Mouse (Mus musculus): ENCODE data around the gene Hist1h4h. TPM values are rescaled to one million over a fixed set of nuclear protein-coding genes. Genes with fewer than 3 reads are reported as not detected.
"Not testable (repeated sequence)": the region's sequence is repeated elsewhere in the genome, so short reads cannot be mapped to it uniquely, and the experiment has no call there.

Hist1h4h gene
- total RNA-seq, 2 experiments from 2014 or later = 329 to 333 TPM

DNA sequence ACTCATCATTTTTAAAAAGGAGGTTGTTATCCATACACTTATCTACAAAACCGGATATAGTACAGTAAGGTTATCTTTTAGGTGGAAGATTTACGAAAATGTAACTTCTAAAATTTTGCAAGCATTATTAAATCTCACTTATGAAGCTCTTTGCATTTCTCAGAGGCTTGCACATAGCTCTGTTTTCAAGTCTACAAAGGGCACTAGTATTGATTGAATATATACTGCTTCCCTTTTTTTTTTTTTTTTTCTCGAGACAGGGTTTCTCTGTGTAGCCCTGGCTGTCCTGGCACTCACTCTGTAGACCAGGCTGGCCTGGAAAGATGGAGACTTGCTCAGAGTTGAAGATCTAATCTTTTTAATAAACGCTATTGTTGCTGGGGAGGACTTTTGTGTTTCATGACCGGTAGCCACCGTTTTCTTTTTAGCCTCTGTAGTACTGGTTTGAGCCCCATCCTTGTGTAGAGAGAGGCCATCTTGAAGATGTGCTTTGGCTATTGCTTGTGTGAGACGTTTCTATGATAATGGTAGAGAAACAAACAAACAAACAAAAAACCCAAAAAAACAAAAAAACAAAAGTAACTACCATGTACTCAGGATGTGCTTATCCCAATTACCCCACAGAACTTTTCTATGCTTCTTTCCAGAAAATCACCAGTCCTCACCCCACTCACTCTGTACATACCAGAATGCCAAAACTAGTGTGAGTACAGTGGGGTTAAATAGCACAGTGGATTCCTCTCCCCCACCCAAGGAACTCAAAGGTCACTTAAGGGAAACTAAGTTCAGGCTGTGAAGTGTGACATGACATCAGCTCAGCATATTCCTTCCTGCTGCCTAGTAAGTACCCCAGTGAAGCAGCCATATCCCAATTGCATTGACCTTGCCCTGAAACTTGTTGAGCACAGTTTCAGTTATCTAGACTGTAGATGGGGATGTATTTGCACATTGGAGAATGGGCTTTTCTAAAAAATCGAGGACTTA, 21.4 kb downstream of the Hist1h4h start:
- DNase-seq (ENCODE audit: low spot score in 2 of 2) = no peak

- no peak for DNase-seq (ENCODE audit: low spot score in 2 of 2)
These were observed 22.1 kb downstream of the Hist1h4h start, which contains the start of gene Hist1h1d for GRCm38 (mm10) chr13:23552962-23553361. Hist1h1d (plus strand) TSS chr13:23553262.

GRCm38 (mm10) chr13:23554393-23554792, 23.5 kb downstream of the Hist1h4h start:
- DNase-seq (ENCODE audit: low spot score in 2 of 2) = no peak

GRCm38 (mm10) chr13:23554925-23555838, 24.3 kb downstream of the Hist1h4h start:
- DNase-seq (ENCODE audit: low spot score in 2 of 2) = peak; percentile 69 to 84

DNA sequence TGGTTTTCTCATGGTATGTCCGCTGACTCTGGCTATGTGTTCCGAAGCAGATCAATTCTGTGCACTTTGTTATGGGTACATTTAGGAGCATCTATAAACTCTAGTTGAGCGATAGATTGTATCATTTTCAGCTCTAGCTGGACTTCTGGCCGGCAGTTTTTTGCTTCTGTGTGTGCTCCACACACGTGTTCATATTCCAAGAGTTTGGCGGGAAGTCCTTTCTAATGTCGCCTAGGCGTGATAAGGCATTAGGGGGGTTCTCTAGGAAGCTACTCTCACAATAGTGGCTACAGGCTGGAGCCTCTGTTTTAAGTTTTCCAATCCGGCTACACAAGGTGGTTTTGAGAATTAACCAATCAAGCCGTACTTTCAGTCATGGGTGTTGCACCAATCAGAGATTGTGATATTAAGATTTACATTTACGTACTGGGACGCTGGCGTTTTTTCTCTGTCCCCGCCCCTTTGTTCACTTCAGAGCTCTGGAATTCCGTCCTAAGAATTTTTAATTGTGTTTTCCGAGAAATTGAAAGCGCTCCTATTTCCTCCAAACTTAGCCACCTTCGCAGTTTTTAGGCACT, 25.1 kb downstream of the Hist1h4h start:
- DNase-seq (ENCODE audit: low spot score in 2 of 2) = peak; percentile 47 to 64

DNA sequence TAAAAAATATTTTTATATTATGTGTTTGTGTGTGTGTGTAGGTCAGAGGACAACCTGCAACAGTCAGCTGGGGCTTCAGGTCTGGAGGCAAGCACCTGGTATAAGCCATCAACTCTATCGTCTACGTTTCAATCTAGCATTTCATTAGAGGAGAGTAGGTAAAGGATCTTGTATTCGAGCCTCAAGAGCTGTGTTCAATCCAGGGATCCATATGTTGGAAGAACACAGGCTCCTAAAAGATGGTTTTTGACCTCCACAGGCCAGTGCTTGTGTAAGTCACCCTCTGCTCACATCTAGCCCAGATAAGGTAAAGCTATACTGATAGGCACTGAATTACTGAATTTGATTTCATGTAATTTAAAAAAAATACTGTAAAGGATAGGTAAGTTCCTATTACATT, 26.1 kb downstream of the Hist1h4h start:
- DNase-seq (ENCODE audit: low spot score in 2 of 2) = no peak

DNA sequence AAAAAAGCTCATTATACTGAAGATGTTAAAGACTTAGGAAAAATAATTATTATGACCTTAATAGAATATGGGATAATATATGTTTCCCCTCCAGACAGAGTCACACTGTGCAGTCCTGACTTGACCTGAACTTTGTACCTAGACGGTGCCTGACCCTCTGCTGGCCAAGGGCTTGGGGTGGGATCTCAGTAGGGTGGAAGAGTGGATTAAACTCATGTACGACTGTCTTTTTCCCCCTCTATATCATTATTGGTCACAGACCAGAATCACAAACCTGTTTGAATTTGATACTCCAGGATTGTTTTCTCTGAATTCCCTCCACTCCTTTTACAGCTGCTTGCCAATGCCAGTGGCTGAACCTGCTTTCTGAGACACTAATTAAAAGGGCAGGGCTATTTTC, 29.8 kb downstream of the Hist1h4h start:
- not testable (repeated sequence) for DNase-seq (ENCODE audit: low spot score in 2 of 2)

DNA sequence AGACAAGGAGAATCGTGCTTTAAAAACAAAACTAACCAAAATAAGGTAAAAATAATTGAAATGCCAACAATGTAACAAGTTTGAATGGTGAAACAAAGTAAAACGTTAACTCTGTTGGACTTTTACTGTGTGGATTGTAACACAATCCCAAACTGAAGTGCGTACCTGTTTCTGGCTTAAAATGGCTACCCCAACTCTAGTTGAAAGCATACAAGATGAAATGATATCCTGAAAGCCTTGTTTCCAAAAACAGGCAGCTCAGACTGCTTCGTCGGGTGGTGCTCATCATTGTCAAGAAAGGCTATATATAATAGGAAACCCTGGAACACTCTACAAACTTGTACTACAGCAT, 30.7 kb downstream of the Hist1h4h start:
- not testable (repeated sequence) for DNase-seq (ENCODE audit: low spot score in 2 of 2)

DNA sequence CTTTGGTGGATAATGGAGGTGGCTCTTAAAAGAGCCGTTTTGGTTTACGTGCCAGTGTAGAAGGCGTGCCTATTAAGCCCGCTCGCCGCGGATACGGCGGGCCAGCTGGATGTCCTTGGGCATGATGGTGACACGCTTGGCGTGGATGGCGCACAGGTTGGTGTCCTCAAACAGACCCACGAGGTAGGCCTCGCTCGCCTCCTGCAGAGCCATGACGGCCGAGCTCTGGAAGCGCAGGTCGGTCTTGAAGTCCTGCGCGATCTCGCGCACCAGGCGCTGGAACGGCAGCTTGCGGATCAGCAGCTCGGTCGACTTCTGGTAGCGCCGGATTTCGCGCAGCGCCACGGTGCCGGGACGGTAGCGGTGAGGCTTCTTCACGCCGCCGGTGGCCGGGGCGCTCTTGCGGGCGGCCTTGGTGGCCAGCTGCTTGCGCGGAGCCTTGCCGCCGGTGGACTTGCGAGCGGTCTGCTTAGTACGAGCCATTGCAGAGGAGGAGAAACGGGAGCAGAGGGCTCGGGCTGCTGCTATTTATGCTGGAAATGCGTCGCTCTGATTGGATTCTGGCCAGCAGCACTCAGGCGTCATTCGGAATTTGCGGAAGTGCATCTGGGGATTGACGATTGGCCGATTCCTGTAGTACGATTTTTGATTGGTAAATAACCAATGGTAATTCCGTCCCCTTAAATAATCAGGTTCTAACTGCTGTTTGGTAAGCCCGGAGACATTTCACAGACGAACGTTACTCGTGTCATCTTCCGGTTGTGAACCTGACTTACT, 31.2 kb downstream of the Hist1h4h start, which contains the start of gene Hist1h3e:
Hist1h3e (minus strand) TSS at position 487 of the 777 bp plus-strand sequence.
- peak; percentile 85 to 92 for DNase-seq (ENCODE audit: low spot score in 2 of 2)

GRCm38 (mm10) chr13:23562699-23563462, 32.0 kb downstream of the Hist1h4h start:
- DNase-seq (ENCODE audit: low spot score in 2 of 2) = peak in 1 of 2 experiments; percentile 38

GRCm38 (mm10) chr13:23564482-23564881, 33.6 kb downstream of the Hist1h4h start:
- no peak for DNase-seq (ENCODE audit: low spot score in 2 of 2)

- DNase-seq (ENCODE audit: low spot score in 2 of 2) = not testable (repeated sequence)
These were observed 39.6 kb downstream of the Hist1h4h start for GRCm38 (mm10) chr13:23570261-23571021.

DNA sequence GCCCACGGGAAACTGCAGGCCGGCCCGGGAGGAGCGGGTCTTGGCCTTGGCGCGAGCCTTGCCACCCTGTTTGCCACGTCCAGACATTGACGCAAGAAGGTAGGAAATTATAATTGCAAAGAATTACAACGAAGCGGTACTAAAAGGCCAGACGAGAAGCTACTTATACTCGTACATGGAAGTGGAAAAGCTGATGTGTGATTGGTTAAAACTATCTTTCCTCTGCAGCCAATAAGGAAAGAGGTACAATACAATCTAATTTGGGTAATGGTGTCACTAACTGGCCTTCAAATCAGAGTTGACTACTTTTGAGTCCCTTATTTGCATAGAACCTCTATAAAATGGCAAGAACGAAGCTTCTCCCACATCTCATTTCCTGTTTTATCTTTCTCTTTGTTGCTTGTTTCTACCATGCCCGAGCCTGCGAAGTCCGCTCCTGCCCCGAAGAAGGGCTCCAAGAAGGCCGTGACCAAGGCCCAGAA, 40.2 kb downstream of the Hist1h4h start, which contains the start of the genes Hist1h2ae and Hist1h2bg:
Hist1h2ae (minus strand) TSS at position 199 of the 482 bp plus-strand sequence.
Hist1h2bg (plus strand) TSS at position 375 of the 482 bp plus-strand sequence.
- DNase-seq (ENCODE audit: low spot score in 2 of 2) = peak; percentile 50 to 73

DNA sequence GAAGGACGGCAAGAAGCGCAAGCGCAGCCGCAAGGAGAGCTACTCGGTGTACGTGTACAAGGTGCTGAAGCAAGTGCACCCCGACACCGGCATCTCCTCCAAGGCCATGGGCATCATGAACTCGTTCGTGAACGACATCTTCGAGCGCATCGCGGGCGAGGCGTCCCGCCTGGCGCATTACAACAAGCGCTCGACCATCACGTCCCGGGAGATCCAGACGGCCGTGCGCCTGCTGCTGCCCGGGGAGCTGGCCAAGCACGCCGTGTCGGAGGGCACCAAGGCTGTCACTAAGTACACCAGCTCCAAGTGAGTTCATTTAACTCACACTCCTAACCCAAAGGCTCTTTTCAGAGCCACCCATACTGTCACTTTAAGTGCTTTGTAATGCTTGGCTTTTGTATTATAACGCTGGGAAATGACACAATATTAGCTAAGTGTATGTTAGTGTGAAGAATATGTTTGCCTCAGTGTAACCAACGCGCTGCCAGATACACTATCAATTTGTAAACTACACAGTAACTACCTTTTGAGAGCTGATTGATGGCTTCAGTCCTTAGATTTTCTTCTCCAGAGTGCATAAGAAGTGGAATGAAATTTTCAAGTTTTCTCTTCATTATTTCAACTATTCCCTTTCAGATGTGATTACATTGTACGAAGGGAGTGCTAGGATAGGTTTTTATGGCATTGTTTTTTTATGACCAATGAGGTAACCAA, 40.8 kb downstream of the Hist1h4h start:
- not testable (repeated sequence) for DNase-seq (ENCODE audit: low spot score in 2 of 2)

DNA sequence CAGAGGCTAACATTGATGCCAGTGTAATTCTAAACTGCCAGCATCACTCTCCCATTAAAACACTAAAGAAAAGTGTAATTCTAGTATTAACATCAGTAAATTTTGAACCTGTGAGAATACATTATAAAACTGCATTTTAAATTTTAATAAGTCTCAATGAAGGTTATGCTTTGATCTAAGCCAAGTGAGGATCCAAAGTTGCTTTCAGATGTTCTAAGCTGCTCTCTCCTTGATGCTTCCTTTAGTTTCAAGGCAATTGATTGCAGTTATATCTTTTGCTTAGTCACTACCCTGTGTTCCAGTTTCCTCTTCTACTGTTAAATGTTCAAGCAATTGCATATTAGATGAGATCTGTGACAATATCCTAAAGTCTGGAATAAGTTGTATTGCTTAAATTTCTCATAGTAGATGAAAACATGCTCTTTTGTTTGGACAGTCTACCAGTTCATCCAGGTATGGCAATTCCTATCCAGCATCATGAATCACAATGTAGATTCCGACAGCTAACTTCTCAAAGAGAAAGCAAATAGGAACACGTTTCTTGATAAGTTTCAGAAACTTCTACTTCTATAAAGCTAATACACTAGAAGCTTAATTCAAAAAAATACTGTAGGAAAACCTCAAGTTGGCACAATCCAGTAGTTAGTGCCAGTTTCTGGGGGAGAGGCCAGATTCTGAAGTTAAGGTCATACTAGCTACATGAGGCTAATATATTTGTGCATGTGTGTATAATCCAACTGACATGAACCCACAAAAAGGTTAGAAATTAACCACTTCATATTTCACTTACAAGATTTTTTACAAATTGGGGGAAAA, 41.6 kb downstream of the Hist1h4h start:
- DNase-seq (ENCODE audit: low spot score in 2 of 2) = no peak

DNA sequence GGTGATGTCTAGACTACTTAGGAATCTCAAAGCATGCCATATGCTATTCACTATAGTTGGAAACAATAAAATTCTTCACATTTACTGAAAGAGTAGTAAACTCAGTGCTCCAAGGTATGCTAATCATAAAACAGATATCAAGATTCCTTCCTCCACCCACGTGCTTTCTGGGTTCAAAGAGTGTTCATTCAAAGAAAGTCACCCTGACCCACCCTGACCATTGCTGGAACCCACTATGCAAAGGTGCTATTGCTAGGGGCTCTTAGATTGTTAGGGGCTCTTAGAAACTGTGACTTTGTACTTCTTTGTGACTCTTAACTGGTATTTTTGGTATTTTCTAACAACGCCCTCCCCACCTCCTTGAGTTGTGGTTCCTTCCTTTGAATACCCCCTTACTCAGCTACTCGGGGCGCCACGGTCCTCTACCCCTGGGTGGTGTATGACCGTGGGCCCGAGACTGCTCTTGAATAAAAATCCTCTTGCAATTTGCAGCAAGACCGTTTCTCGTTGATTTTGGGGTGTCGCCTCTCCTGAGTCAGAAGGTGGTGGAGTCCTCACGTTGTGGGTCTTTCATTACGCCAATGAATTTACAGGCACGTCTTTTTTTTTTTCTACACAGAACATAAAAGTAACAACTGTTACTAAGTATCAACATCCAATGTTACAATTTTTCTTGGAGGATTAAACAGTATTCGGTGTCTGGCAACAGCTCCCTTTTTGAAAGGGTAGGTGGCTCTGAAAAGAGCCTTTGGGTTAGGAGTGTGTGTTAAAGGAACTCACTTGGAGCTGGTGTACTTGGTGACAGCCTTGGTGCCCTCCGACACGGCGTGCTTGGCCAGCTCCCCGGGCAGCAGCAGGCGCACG, 42.4 kb downstream of the Hist1h4h start:
- not testable (repeated sequence) for DNase-seq (ENCODE audit: low spot score in 2 of 2)

Measured in left cerebral cortex, adult 18-20 months (tissue).